Mouse (Mus musculus): ENCODE results near the gene Rock2. TPM values are rescaled to one million over a fixed set of nuclear protein-coding genes. Genes with fewer than 3 reads are reported as not detected.
"Not testable (repeated sequence)": the region's sequence is repeated elsewhere in the genome, so short reads cannot be mapped to it uniquely, and the experiment has no call there.

The Rock2 gene
- polyA plus RNA-seq, 1 experiment = 3.6 TPM

DNA sequence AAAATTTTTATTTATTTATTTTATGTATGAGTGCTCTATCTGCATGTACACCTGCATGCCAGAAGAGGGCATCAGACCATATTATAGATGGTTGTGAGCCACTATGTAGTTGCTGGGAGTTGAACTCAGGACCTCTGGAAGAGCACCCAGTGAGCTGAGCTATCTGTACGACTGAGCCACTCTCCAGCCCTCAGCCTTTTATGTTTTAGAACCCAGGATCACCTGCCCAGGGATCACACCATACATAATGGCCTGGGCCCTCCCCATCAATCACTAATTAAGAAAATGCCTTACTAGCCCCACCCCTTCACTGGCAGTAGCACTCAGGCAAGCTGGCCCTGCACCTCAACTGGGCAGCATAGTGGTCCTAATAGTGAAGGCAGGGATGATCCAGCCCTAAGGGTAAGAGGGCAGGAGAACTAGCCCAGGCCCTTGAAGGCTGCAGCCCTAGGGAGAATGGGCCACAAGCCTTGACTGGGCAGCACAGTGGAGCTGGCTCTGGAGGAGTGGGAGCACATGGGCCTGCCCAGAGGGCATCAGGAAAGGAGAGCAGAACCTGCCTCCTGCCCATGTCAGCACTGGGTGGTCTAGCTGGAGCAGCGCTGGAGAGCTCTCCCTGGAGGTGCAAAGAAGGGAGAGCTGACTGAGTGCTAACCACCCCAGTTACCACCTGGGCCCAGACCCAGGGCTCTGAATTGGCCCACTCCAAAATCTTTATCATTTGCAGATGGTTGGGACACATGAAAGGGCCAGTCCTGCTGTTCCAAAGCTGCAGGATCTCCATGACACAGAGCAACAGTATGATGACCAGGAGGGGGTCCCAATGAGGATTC, 117.6 kb downstream of the Rock2 start:
- no peak overlapping the region for H3K27ac ChIP-seq (ENCODE audit: insufficient read depth, low read depth, low read length)
- H3K4me1 ChIP-seq (ENCODE audit: control insufficient read depth, insufficient read depth, insufficient read length, low read length) = peaks cover 7% of the 10 kb centered on the region
- WGBS = 74% methylated on average over 2 of the region's 2 CpGs
- no peak for TF ChIP-seq CTCF (IDR thresholded peaks at IDR 0.05; ENCODE audit: extremely low read depth, insufficient read length, insufficient replicate concordance, low read depth, low read length)
- TF ChIP-seq POLR2A (IDR thresholded peaks at IDR 0.05; ENCODE audit: low read depth, low read length) = no peak
- H3K27me3 ChIP-seq (ENCODE audit: control insufficient read depth, insufficient read depth, low read length) = no peaks in the 10 kb centered on the region
- H3K4me3 ChIP-seq (ENCODE audit: low read depth, low read length) = no peak overlapping the region
- no peaks in the 10 kb centered on the region for H3K36me3 ChIP-seq (ENCODE audit: control insufficient read depth, insufficient read depth, low read length)

DNA sequence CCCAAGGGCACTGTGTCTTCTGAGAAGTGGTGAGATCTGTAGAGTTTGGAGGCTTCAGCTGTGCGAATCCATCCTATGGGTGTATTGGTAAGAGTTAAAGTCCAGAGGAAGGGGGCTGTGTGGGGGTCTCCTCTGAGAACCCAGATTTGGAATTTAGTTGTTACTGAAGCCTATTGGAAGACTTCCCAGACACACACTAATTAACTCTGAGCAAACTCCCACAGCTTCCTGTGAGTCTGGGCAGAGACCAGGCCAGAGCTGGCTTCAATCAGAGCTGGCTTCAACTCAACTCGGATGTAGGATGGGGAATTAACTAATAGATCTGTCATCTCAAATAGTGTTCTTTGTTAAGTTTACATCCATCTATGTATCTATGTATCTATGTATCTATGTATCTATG, 121.0 kb downstream of the Rock2 start:
- WGBS = 73% methylated on average over 2 of the region's 2 CpGs
- no peak overlapping the region for H3K4me3 ChIP-seq (ENCODE audit: low read depth, low read length)
- H3K27ac ChIP-seq (ENCODE audit: insufficient read depth, low read depth, low read length) = no peak overlapping the region
- peaks cover 7% of the 10 kb centered on the region for H3K4me1 ChIP-seq (ENCODE audit: control insufficient read depth, insufficient read depth, insufficient read length, low read length)
- no peaks in the 10 kb centered on the region for H3K27me3 ChIP-seq (ENCODE audit: control insufficient read depth, insufficient read depth, low read length)
- TF ChIP-seq CTCF (IDR thresholded peaks at IDR 0.05; ENCODE audit: extremely low read depth, insufficient read length, insufficient replicate concordance, low read depth, low read length) (no peak), POLR2A (IDR thresholded peaks at IDR 0.05; ENCODE audit: low read depth, low read length) (no peak)
- H3K36me3 ChIP-seq (ENCODE audit: control insufficient read depth, insufficient read depth, low read length) = no peaks in the 10 kb centered on the region

DNA sequence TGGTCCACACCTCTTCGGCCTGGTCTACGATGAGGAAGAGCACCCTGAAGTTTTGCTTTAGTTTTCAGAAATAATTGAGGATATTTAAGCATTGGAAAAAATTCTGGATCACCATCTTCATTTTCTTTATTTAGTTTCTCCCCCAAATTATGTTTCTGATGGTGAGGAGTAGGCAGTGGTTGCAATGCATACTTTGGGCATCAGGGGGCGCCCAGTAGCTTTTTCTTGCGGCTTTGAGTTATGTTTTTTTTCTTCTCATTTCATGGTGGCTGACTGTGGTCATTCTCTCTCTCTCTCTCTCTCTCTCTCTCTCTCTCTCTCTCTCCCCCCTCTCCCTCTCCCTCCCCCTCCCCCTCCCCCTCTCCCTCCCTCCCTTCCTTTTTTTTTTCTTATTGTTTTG, 123.8 kb downstream of the Rock2 start:
- Histone ChIP-seq H3K27me3 (ENCODE audit: control insufficient read depth, insufficient read depth, low read length) (no peaks in the 10 kb centered on the region), H3K36me3 (ENCODE audit: control insufficient read depth, insufficient read depth, low read length) (no peaks in the 10 kb centered on the region), H3K27ac (ENCODE audit: insufficient read depth, low read depth, low read length) (no peak overlapping the region), H3K4me3 (ENCODE audit: low read depth, low read length) (no peak overlapping the region), H3K4me1 (ENCODE audit: control insufficient read depth, insufficient read depth, insufficient read length, low read length) (no peaks in the 10 kb centered on the region)
- 31% methylated on average over 4 of the region's 4 CpGs for WGBS
- TF ChIP-seq POLR2A (IDR thresholded peaks at IDR 0.05; ENCODE audit: low read depth, low read length) (no peak), CTCF (IDR thresholded peaks at IDR 0.05; ENCODE audit: extremely low read depth, insufficient read length, insufficient replicate concordance, low read depth, low read length) (peak; percentile 37; the same call in 1 of the 2 replicates)

DNA sequence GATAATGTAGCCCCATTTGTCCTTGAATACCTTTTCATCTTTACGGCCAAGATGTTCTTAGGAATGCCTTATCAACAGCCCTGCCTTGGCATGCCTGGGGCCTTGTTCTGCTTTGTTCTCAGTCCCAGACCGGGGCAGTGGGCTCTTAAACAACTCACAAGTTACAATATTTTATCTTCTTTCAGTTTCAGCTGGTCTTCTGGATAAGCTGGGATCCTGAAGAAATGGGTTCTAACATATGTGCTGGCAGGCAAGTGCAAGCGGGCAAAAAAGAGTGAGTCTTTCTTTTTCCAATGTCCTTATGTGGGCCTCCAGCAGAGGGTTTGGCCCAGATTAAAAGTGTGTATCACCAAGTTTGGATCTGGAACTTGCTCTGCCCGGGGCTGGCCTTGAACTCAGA, 126.4 kb downstream of the Rock2 start:
- WGBS = 69% methylated on average over 4 of the region's 4 CpGs
- H3K4me1 ChIP-seq (ENCODE audit: control insufficient read depth, insufficient read depth, insufficient read length, low read length); H3K36me3 ChIP-seq (ENCODE audit: control insufficient read depth, insufficient read depth, low read length); H3K27me3 ChIP-seq (ENCODE audit: control insufficient read depth, insufficient read depth, low read length); H3K4me3 ChIP-seq (ENCODE audit: low read depth, low read length); H3K27ac ChIP-seq (ENCODE audit: insufficient read depth, low read depth, low read length): not testable (repeated sequence)

DNA sequence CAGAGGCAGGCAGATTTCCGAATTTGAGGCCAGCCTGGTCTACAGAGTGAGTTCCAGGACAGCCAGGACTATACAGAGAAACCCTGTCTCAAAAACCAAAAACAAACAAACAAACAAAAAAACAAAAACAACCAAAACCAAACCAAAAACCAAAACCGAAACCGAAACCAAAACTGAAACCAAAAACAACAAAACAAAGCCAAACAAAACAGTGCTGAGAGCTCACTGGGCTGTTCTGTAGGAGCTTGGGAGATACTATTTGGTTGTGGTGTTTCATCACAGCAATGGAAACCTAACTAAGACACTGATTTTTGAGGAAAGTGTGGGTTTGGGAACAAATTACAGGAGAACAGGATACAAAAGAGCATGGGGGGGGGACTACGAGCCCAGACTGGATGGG, 127.5 kb downstream of the Rock2 start:
- no peaks in the 10 kb centered on the region for H3K4me1 ChIP-seq (ENCODE audit: control insufficient read depth, insufficient read depth, insufficient read length, low read length)
- no peaks in the 10 kb centered on the region for H3K27me3 ChIP-seq (ENCODE audit: control insufficient read depth, insufficient read depth, low read length)
- H3K4me3 ChIP-seq (ENCODE audit: low read depth, low read length) = no peak overlapping the region
- 92% methylated on average over 4 of the region's 4 CpGs for WGBS
- TF ChIP-seq POLR2A (IDR thresholded peaks at IDR 0.05; ENCODE audit: low read depth, low read length) = no peak
- no peak overlapping the region for H3K27ac ChIP-seq (ENCODE audit: insufficient read depth, low read depth, low read length)
- H3K36me3 ChIP-seq (ENCODE audit: control insufficient read depth, insufficient read depth, low read length) = no peaks in the 10 kb centered on the region

DNA sequence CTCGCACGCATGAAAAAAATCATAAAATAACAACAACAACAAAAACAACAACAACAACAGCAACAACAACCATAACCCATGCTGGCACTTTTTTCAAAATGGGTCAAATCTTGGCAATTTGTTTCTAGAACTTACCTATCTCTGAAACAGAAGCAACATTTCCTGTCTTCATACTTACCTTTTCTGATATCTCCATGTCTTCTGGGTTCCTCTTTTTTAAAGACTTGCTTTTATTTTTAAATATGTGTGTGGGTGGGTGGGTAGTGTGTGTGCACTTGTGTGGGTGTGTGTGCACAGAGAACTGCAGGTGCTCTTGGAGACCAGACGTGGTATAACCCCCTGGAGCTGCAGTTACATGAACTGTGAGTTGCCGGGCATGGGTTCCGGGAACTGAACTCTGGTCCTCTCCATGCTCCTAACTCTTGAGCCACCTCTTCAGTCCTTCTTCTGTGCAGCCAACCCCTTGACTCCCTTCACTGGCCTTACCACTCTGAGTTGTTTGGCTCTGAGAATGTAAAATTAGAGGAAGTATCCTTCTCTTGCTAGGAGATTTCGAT, 129.9 kb downstream of the Rock2 start:
- no peaks in the 10 kb centered on the region for H3K4me1 ChIP-seq (ENCODE audit: control insufficient read depth, insufficient read depth, insufficient read length, low read length)
- 82% methylated on average over 6 of the region's 6 CpGs for WGBS
- no peak overlapping the region for H3K4me3 ChIP-seq (ENCODE audit: low read depth, low read length)
- H3K36me3 ChIP-seq (ENCODE audit: control insufficient read depth, insufficient read depth, low read length) = no peaks in the 10 kb centered on the region
- H3K27ac ChIP-seq (ENCODE audit: insufficient read depth, low read depth, low read length) = no peak overlapping the region
- no peaks in the 10 kb centered on the region for H3K27me3 ChIP-seq (ENCODE audit: control insufficient read depth, insufficient read depth, low read length)
- TF ChIP-seq POLR2A (IDR thresholded peaks at IDR 0.05; ENCODE audit: low read depth, low read length) (no peak), CTCF (IDR thresholded peaks at IDR 0.05; ENCODE audit: extremely low read depth, insufficient read length, insufficient replicate concordance, low read depth, low read length) (no peak)

DNA sequence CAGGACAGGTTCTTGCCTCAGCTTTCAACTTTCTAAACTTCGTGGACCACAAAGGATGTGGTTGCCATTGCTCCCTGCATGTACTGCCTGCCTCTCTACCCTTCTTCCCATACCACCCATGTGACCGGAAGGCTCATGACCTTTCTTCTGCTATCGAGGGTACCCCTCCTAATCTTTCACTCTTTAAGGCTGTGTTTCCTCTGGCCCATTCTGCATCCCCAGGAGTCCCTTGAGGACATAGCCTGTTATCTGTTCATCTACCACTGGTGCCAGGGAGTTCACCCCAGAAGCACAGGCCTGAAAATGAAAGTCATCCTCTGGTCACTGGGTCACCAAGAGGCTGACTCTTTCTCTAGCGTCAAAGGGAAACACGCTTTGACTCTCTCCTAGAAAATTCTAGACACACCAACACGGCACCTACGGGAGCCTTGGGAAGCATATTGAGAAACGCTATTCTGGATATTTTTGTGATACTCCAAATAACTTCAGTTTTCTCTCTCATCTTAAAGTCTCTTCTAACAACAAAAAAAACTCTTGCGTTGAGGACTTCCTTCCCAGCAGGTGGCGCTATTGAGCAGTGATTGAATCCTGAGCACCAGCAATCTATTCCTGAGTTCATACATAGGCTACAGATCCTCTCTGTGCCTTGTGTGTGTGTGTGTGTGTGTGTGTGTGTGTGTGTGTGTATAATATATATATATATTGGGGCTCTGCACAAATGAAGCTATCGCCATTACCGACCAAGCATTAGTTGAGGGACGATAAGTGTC, 138.2 kb downstream of the Rock2 start:
- TF ChIP-seq CTCF (IDR thresholded peaks at IDR 0.05; ENCODE audit: extremely low read depth, insufficient read length, insufficient replicate concordance, low read depth, low read length) (peak; percentile 24; the same call in 1 of the 2 replicates), POLR2A (IDR thresholded peaks at IDR 0.05; ENCODE audit: low read depth, low read length) (no peak)
- H3K36me3 ChIP-seq (ENCODE audit: control insufficient read depth, insufficient read depth, low read length) = no peaks in the 10 kb centered on the region
- H3K4me3 ChIP-seq (ENCODE audit: low read depth, low read length) = no peak overlapping the region
- no peaks in the 10 kb centered on the region for H3K4me1 ChIP-seq (ENCODE audit: control insufficient read depth, insufficient read depth, insufficient read length, low read length)
- no peaks in the 10 kb centered on the region for H3K27me3 ChIP-seq (ENCODE audit: control insufficient read depth, insufficient read depth, low read length)
- no peak overlapping the region for H3K27ac ChIP-seq (ENCODE audit: insufficient read depth, low read depth, low read length)
- 32% methylated on average over 13 of the region's 13 CpGs for WGBS

Measured in small intestine, adult 2 months (tissue).